Mouse (Mus musculus): ENCODE measurements at regions not wholly inside any gene's neighbourhood (a gene's known extent, or its start where the extent isn't known, plus 50 kb on each side); places are given as distances from the start of the nearest gene placed in this dataset.

GRCm38 (mm10) chr5:118362738-118363137 lies 117.7 kb downstream of the 2410131K14Rik start:
- Histone ChIP-seq H3K9me3 (replicated peaks; ENCODE audit: insufficient read depth, low read length) (no peaks in the 10 kb centered on the region), H3K27me3 (ENCODE audit: control insufficient read depth in 1 of 2, insufficient read depth in 2 of 2, low read length in 2 of 2) (no peaks in the 10 kb centered on the region), H3K36me3 (ENCODE audit: control insufficient read depth in 1 of 2, insufficient read depth in 2 of 2, low read length in 2 of 2) (peaks cover 0 to 16% of the 10 kb centered on the region in 2 experiments; a peak in 2 of 4 replicates), H3K4me1 (ENCODE audit: control insufficient read depth in 1 of 2, insufficient read depth in 2 of 2, low read length in 2 of 2) (peaks cover 0 to 33% of the 10 kb centered on the region in 2 experiments; a peak in 3 of 4 replicates), H3K79me2 (ENCODE audit: control insufficient read depth, insufficient read depth, low read length, poor library complexity) (no peaks in the 10 kb centered on the region), H3K9ac (ENCODE audit: control insufficient read depth, low read depth, low read length, poor library complexity, severe bottlenecking) (no peak overlapping the region), H3K4me3 (ENCODE audit: control insufficient read depth in 1 of 2, insufficient read depth in 1 of 2, low read depth in 2 of 2, low read length in 2 of 2) (no peak overlapping the region), H3K27ac (ENCODE audit: control insufficient read depth, low read depth, low read length) (no peak overlapping the region)
- peak; percentile 13 for DNase-seq (ENCODE audit: low read depth, low spot score)
- TF ChIP-seq NELFE (IDR thresholded peaks at IDR 0.05; ENCODE audit: low read depth, low read length), result no peak
- TF ChIP-seq RAD21 (IDR thresholded peaks at IDR 0.05; ENCODE audit: low read depth, low read length), result no peak
- TF ChIP-seq ZMIZ1 (IDR thresholded peaks at IDR 0.05; ENCODE audit: low read depth, low read length), result no peak
- no peak for TF ChIP-seq MXI1 (IDR thresholded peaks at IDR 0.05; ENCODE audit: low read depth, low read length)
- no peak for TF ChIP-seq ZC3H11A (IDR thresholded peaks at IDR 0.05; ENCODE audit: low read depth, low read length)
- no peak for TF ChIP-seq TBP (IDR thresholded peaks at IDR 0.05; ENCODE audit: low read depth, low read length)
- TF ChIP-seq POLR2AphosphoS2 (IDR thresholded peaks at IDR 0.05; ENCODE audit: low read length), result no peak
- TF ChIP-seq ETS1 (IDR thresholded peaks at IDR 0.05; ENCODE audit: low read depth, low read length), result no peak
- no peak for TF ChIP-seq CTCF (IDR thresholded peaks at IDR 0.05 in 2 of 3, conservative IDR thresholded peaks at IDR 0.05 in 1 of 3; ENCODE audit: control insufficient read depth in 1 of 3, insufficient read depth in 1 of 3, low read depth in 2 of 3, low read length in 3 of 3, poor library complexity in 1 of 3, severe bottlenecking in 1 of 3)
- TF ChIP-seq USF2 (IDR thresholded peaks at IDR 0.05; ENCODE audit: borderline replicate concordance in 1 of 2, insufficient read depth in 1 of 2, low read depth in 1 of 2, low read length in 2 of 2), result no peak
- TF ChIP-seq UBTF (IDR thresholded peaks at IDR 0.05; ENCODE audit: borderline replicate concordance, insufficient read depth, low read depth, low read length), result no peak
- no peak for TF ChIP-seq ZKSCAN1 (IDR thresholded peaks at IDR 0.05; ENCODE audit: low read depth, low read length)
- no peak for TF ChIP-seq E2F4 (IDR thresholded peaks at IDR 0.05; ENCODE audit: borderline replicate concordance, low read depth, low read length)
- no peak for TF ChIP-seq KAT2A (conservative IDR thresholded peaks at IDR 0.05; ENCODE audit: low read depth, low read length)
- TF ChIP-seq GATA1 (IDR thresholded peaks at IDR 0.05; ENCODE audit: low read depth, low read length), result no peak

- no peak overlapping the region for H3K27ac ChIP-seq (ENCODE audit: control insufficient read depth, low read depth, low read length)
- peaks cover 0 to 16% of the 10 kb centered on the region in 2 experiments; a peak in 2 of 4 replicates for H3K36me3 ChIP-seq (ENCODE audit: control insufficient read depth in 1 of 2, insufficient read depth in 2 of 2, low read length in 2 of 2)
Observed at GRCm38 (mm10) chr5:118363154-118363553, 118.1 kb downstream of the 2410131K14Rik start.

More at GRCm38 (mm10) chr5:118363154-118363553, 118.1 kb downstream of the 2410131K14Rik start:
- H3K9ac ChIP-seq (ENCODE audit: control insufficient read depth, low read depth, low read length, poor library complexity, severe bottlenecking), result no peak overlapping the region
- no peak overlapping the region for H3K4me3 ChIP-seq (ENCODE audit: control insufficient read depth in 1 of 2, insufficient read depth in 1 of 2, low read depth in 2 of 2, low read length in 2 of 2)
- DNase-seq (ENCODE audit: low read depth, low spot score), result no peak
- TF ChIP-seq BHLHE40 (IDR thresholded peaks at IDR 0.05; ENCODE audit: borderline replicate concordance, low read depth, low read length), result no peak
- no peak for TF ChIP-seq E2F4 (IDR thresholded peaks at IDR 0.05; ENCODE audit: borderline replicate concordance, low read depth, low read length)
- TF ChIP-seq USF2 (IDR thresholded peaks at IDR 0.05; ENCODE audit: borderline replicate concordance in 1 of 2, insufficient read depth in 1 of 2, low read depth in 1 of 2, low read length in 2 of 2), result no peak
- TF ChIP-seq TBP (IDR thresholded peaks at IDR 0.05; ENCODE audit: low read depth, low read length), result no peak
- TF ChIP-seq GABPA (IDR thresholded peaks at IDR 0.05; ENCODE audit: low read depth, low read length), result no peak
- TF ChIP-seq NRF1 (IDR thresholded peaks at IDR 0.05; ENCODE audit: insufficient read depth, low read depth, low read length, poor library complexity, severe bottlenecking), result no peak
- TF ChIP-seq USF1 (IDR thresholded peaks at IDR 0.05; ENCODE audit: low read depth, low read length), result no peak
- no peak for TF ChIP-seq POLR2A (IDR thresholded peaks at IDR 0.05; ENCODE audit: control insufficient read depth in 1 of 2, insufficient read depth in 1 of 2, low read depth in 1 of 2, low read length in 2 of 2, poor library complexity in 1 of 2)
- no peak for TF ChIP-seq GATA1 (IDR thresholded peaks at IDR 0.05; ENCODE audit: low read depth, low read length)
- TF ChIP-seq ETS1 (IDR thresholded peaks at IDR 0.05; ENCODE audit: low read depth, low read length), result no peak
- no peak for TF ChIP-seq NELFE (IDR thresholded peaks at IDR 0.05; ENCODE audit: low read depth, low read length)
- no peak for TF ChIP-seq RCOR1 (IDR thresholded peaks at IDR 0.05; ENCODE audit: low read depth, low read length)
- TF ChIP-seq CHD1 (IDR thresholded peaks at IDR 0.05; ENCODE audit: low read depth, low read length), result no peak
- no peak for TF ChIP-seq ZNF384 (IDR thresholded peaks at IDR 0.05; ENCODE audit: low read depth, low read length)
- no peak for TF ChIP-seq ZMIZ1 (IDR thresholded peaks at IDR 0.05; ENCODE audit: low read depth, low read length)
- no peak for TF ChIP-seq POLR2AphosphoS5 (IDR thresholded peaks at IDR 0.05; ENCODE audit: borderline replicate concordance, low read depth, low read length)
- no peak for TF ChIP-seq MXI1 (IDR thresholded peaks at IDR 0.05; ENCODE audit: low read depth, low read length)
- TF ChIP-seq MYC (IDR thresholded peaks at IDR 0.05; ENCODE audit: low read depth, low read length), result no peak
- H3K4me1 ChIP-seq (ENCODE audit: control insufficient read depth in 1 of 2, insufficient read depth in 2 of 2, low read length in 2 of 2), result peaks cover 0 to 33% of the 10 kb centered on the region in 2 experiments; a peak in 3 of 4 replicates
- no peaks in the 10 kb centered on the region for H3K79me2 ChIP-seq (ENCODE audit: control insufficient read depth, insufficient read depth, low read length, poor library complexity)
- no peaks in the 10 kb centered on the region for H3K27me3 ChIP-seq (ENCODE audit: control insufficient read depth in 1 of 2, insufficient read depth in 2 of 2, low read length in 2 of 2)
- H3K9me3 ChIP-seq (replicated peaks; ENCODE audit: insufficient read depth, low read length), result no peaks in the 10 kb centered on the region
